Mouse (Mus musculus) forebrain, embryonic 12.5 days (tissue): Measurements from ENCODE around the gene Trak2. TPM values are rescaled to one million over a fixed set of nuclear protein-coding genes. Genes with fewer than 3 reads are reported as not detected.

Experiments
- ATAC-seq: fragments of 200-750 bp; cut with Nextera tagmentation; 2 replicates; pipeline ENCODE4 v1.8.0; 2017; ENCODE audit warnings: moderate TSS enrichment; ENCODE audit not compliant: low FRiP score
- H3K27ac ChIP-seq: fragments of 300-500 bp; sonication (generic); 2 replicates; pipeline ENCODE4 v1.5.1; 2016; ENCODE audit warnings: mild to moderate bottlenecking
- H3K27me3 ChIP-seq: fragments of 300-500 bp; sonication (generic); 2 replicates; pipeline ENCODE4 v1.6.1; 2016; ENCODE audit warnings: mild to moderate bottlenecking
- H3K36me3 ChIP-seq: fragments of 300-500 bp; sonication (generic); replicated peaks from 2 replicates; pipeline ENCODE4 v1.6.1; 2016; ENCODE audit warnings: mild to moderate bottlenecking
- H3K4me1 ChIP-seq: fragments of 300-500 bp; sonication (generic); 2 replicates; pipeline ENCODE4 v1.6.1; 2016
- H3K4me2 ChIP-seq: fragments of 300-500 bp; sonication (generic); 2 replicates; pipeline ENCODE4 v1.6.1; 2016; ENCODE audit warnings: mild to moderate bottlenecking, moderate library complexity
- H3K4me3 ChIP-seq: fragments of 300-500 bp; sonication (generic); replicated peaks from 2 replicates; pipeline ENCODE4 v1.5.1; 2016; ENCODE audit warnings: mild to moderate bottlenecking
- H3K9ac ChIP-seq: fragments of 300-500 bp; sonication (generic); 2 replicates; pipeline ENCODE4 v1.6.1; 2016; ENCODE audit warnings: mild to moderate bottlenecking
- H3K9me3 ChIP-seq: fragments of 300-500 bp; sonication (generic); 2 replicates; pipeline ENCODE4 v1.6.1; 2016
- WGBS: fragments of 180-500 bp; shearing (Covaris S2); methylation state at CpG from one replicate; pipeline ENCODE4 v1.1.7; 2016; 5-methylcytosine and 5-hydroxymethylcytosine counted together
- polyA plus RNA-seq: library from polyadenylated mRNA; unstranded; fragments of >200 nt; fragmentation: Nextera tagmentation; extraction: Ambion mirVana; gene quantifications from 2 replicates; pipeline ENCODE4 v1.2.1, GENCODE M21; 2016

Gene Trak2
- 17.7 and 18.3 TPM in 2 replicates for polyA plus RNA-seq

GRCm38 (mm10) chr1:58973366-58974221, at the start of gene Trak2, which contains the start of gene Stradb:
Gene Trak2, minus strand, starts transcription at chr1:58973430.
Gene Stradb, plus strand, starts transcription at chr1:58973522.
- Histone ChIP-seq H3K27me3 (no peaks in the 10 kb centered on the region), H3K9ac (peak within 1 kb of the TSS; percentile 88), H3K36me3 (no peaks in the 10 kb centered on the region), H3K27ac (peak within 1 kb of the TSS; percentile 84), H3K4me2 (peak within 1 kb of the TSS; percentile 85), H3K9me3 (no peaks in the 10 kb centered on the region), H3K4me3 (peak within 1 kb of the TSS; percentile 87), H3K4me1 (peaks cover 41% of the 10 kb centered on the region)
- peak; percentile 96 for ATAC-seq
- WGBS, result under 1% methylated on average over 69 of the region's 69 CpGs

- no peak overlapping the region for H3K27ac ChIP-seq
- ATAC-seq, result no peak
- 72% methylated on average over 3 of the region's 3 CpGs for WGBS
- no peaks in the 10 kb centered on the region for H3K9me3 ChIP-seq
- H3K36me3 ChIP-seq, result no peaks in the 10 kb centered on the region
- H3K4me2 ChIP-seq, result no peak overlapping the region
- no peaks in the 10 kb centered on the region for H3K27me3 ChIP-seq
- H3K4me1 ChIP-seq, result no peaks in the 10 kb centered on the region
- H3K9ac ChIP-seq, result no peak overlapping the region
- no peak overlapping the region for H3K4me3 ChIP-seq
Observed at GRCm38 (mm10) chr1:59021556-59021955, 48.3 kb upstream of the Trak2 start.

GRCm38 (mm10) chr1:59009250-59009649, 36.0 kb upstream of the Trak2 start:
- Histone ChIP-seq H3K4me2 (no peak overlapping the region), H3K36me3 (no peaks in the 10 kb centered on the region), H3K4me1 (no peaks in the 10 kb centered on the region), H3K9ac (no peak overlapping the region), H3K9me3 (no peaks in the 10 kb centered on the region), H3K4me3 (no peak overlapping the region), H3K27ac (no peak overlapping the region), H3K27me3 (no peaks in the 10 kb centered on the region)
- no peak for ATAC-seq
- WGBS, result 47% methylated on average over 4 of the region's 4 CpGs

GRCm38 (mm10) chr1:58995313-58995712, 22.1 kb upstream of the Trak2 start:
- ATAC-seq, result no peak
- Histone ChIP-seq H3K4me3 (no peak overlapping the region), H3K27ac (no peak overlapping the region), H3K4me1 (no peaks in the 10 kb centered on the region), H3K4me2 (no peak overlapping the region), H3K36me3 (peaks cover 10% of the 10 kb centered on the region), H3K27me3 (no peaks in the 10 kb centered on the region), H3K9ac (no peak overlapping the region), H3K9me3 (no peaks in the 10 kb centered on the region)
- 89% methylated on average over 5 of the region's 5 CpGs for WGBS

- no peak for ATAC-seq
- Histone ChIP-seq H3K4me1 (no peaks in the 10 kb centered on the region), H3K4me3 (no peak overlapping the region), H3K9ac (no peak overlapping the region), H3K36me3 (peaks cover 16% of the 10 kb centered on the region), H3K27ac (no peak overlapping the region), H3K4me2 (no peak overlapping the region), H3K9me3 (no peaks in the 10 kb centered on the region), H3K27me3 (no peaks in the 10 kb centered on the region)
- WGBS, result 16% methylated on average over 1 of the region's 1 CpGs
Observed at GRCm38 (mm10) chr1:58993723-58994122, 20.5 kb upstream of the Trak2 start.

GRCm38 (mm10) chr1:58993144-58993543, 19.9 kb upstream of the Trak2 start:
- Histone ChIP-seq H3K4me1 (no peaks in the 10 kb centered on the region), H3K9ac (no peak overlapping the region), H3K4me2 (no peak overlapping the region), H3K27ac (no peak overlapping the region), H3K27me3 (no peaks in the 10 kb centered on the region), H3K4me3 (no peak overlapping the region), H3K36me3 (peaks cover 16% of the 10 kb centered on the region), H3K9me3 (no peaks in the 10 kb centered on the region)
- ATAC-seq, result no peak
- WGBS, result 87% methylated on average over 7 of the region's 7 CpGs

- Histone ChIP-seq H3K4me2 (no peak overlapping the region), H3K36me3 (peaks cover 25% of the 10 kb centered on the region)
Observed at GRCm38 (mm10) chr1:58984586-58984985, 11.4 kb upstream of the Trak2 start.

GRCm38 (mm10) chr1:58982276-58982675, 9.0 kb upstream of the Trak2 start:
- Histone ChIP-seq H3K4me1 (no peaks in the 10 kb centered on the region), H3K9ac (no peak overlapping the region), H3K4me2 (no peak overlapping the region), H3K27ac (no peak overlapping the region), H3K9me3 (no peaks in the 10 kb centered on the region), H3K4me3 (no peak overlapping the region), H3K36me3 (peaks cover 25% of the 10 kb centered on the region), H3K27me3 (no peaks in the 10 kb centered on the region)
- 91% methylated on average over 3 of the region's 3 CpGs for WGBS
- ATAC-seq, result no peak

More at GRCm38 (mm10) chr1:58984586-58984985, 11.4 kb upstream of the Trak2 start:
- ATAC-seq, result no peak
- WGBS, result 87% methylated on average over 5 of the region's 5 CpGs
- Histone ChIP-seq H3K27ac (no peak overlapping the region), H3K4me3 (no peak overlapping the region), H3K4me1 (no peaks in the 10 kb centered on the region), H3K9me3 (no peaks in the 10 kb centered on the region), H3K9ac (no peak overlapping the region), H3K27me3 (no peaks in the 10 kb centered on the region)

- WGBS, result 0% methylated on average over 28 of the region's 28 CpGs
- peak; percentile 24; the same call in 1 of the 2 replicates for ATAC-seq
Observed at GRCm38 (mm10) chr1:58972851-58973365, 322 bp downstream of the Trak2 start.

GRCm38 (mm10) chr1:58971097-58971496, 2.1 kb downstream of the Trak2 start:
- WGBS, result 79% methylated on average over 6 of the region's 6 CpGs
- H3K9me3 ChIP-seq, result no peaks in the 10 kb centered on the region
- no peak overlapping the region for H3K9ac ChIP-seq
- 0 out of 2 replicates have a peak overlapping the region, but pooled peaks have one; percentile 13 for H3K4me2 ChIP-seq
- H3K36me3 ChIP-seq, result no peaks in the 10 kb centered on the region
- no peak overlapping the region for H3K27ac ChIP-seq
- H3K4me3 ChIP-seq, result no peak overlapping the region
- no peaks in the 10 kb centered on the region for H3K27me3 ChIP-seq
- no peak for ATAC-seq
- peaks cover 46% of the 10 kb centered on the region for H3K4me1 ChIP-seq

More at GRCm38 (mm10) chr1:58972851-58973365, 322 bp downstream of the Trak2 start:
- H3K9ac ChIP-seq, result peak overlapping the region; percentile 88
- H3K27me3 ChIP-seq, result no peaks in the 10 kb centered on the region
- peak overlapping the region; percentile 84 for H3K27ac ChIP-seq
- peak overlapping the region; percentile 85 for H3K4me2 ChIP-seq
- no peaks in the 10 kb centered on the region for H3K9me3 ChIP-seq
- peak overlapping the region; percentile 87 for H3K4me3 ChIP-seq
- peaks cover 46% of the 10 kb centered on the region for H3K4me1 ChIP-seq
- H3K36me3 ChIP-seq, result no peaks in the 10 kb centered on the region

GRCm38 (mm10) chr1:58970054-58970453, 3.2 kb downstream of the Trak2 start:
- 69% methylated on average over 5 of the region's 5 CpGs for WGBS
- Histone ChIP-seq H3K4me2 (no peak overlapping the region), H3K27ac (no peak overlapping the region), H3K9ac (no peak overlapping the region), H3K27me3 (no peaks in the 10 kb centered on the region), H3K36me3 (no peaks in the 10 kb centered on the region), H3K4me3 (no peak overlapping the region), H3K9me3 (no peaks in the 10 kb centered on the region), H3K4me1 (peaks cover 46% of the 10 kb centered on the region)
- ATAC-seq, result no peak

GRCm38 (mm10) chr1:58967534-58967933, 5.7 kb downstream of the Trak2 start:
- Histone ChIP-seq H3K4me1 (peaks cover 39% of the 10 kb centered on the region), H3K27me3 (no peaks in the 10 kb centered on the region), H3K9ac (no peak overlapping the region), H3K27ac (no peak overlapping the region), H3K36me3 (no peaks in the 10 kb centered on the region), H3K4me3 (no peak overlapping the region), H3K4me2 (no peak overlapping the region), H3K9me3 (no peaks in the 10 kb centered on the region)
- 59% methylated on average over 4 of the region's 4 CpGs for WGBS
- no peak for ATAC-seq
